Mouse (Mus musculus): ENCODE data around the gene Sowahc. TPM values are rescaled to one million over a fixed set of nuclear protein-coding genes. Genes with fewer than 3 reads are reported as not detected.

The Sowahc gene
- total RNA-seq, 2 experiments from 2014 or later: 1.9 to 2.0 TPM

GRCm38 (mm10) chr10:59253541-59254079 lies 31.9 kb downstream of the Sowahc start:
- DNase-seq: no peak

GRCm38 (mm10) chr10:59256533-59256932 lies 34.8 kb downstream of the Sowahc start:
- DNase-seq: no peak

- no peak for DNase-seq
Observed at GRCm38 (mm10) chr10:59259572-59259971, 37.8 kb downstream of the Sowahc start.

GRCm38 (mm10) chr10:59261603-59262002 lies 39.9 kb downstream of the Sowahc start:
- no peak for DNase-seq

- no peak for DNase-seq
Observed at GRCm38 (mm10) chr10:59262021-59262420, 40.3 kb downstream of the Sowahc start.

- DNase-seq: no peak
Observed at GRCm38 (mm10) chr10:59262979-59263378, 41.2 kb downstream of the Sowahc start.

- DNase-seq: no peak
Observed at GRCm38 (mm10) chr10:59265067-59265466, 43.3 kb downstream of the Sowahc start.

- DNase-seq: no peak
Observed at GRCm38 (mm10) chr10:59265674-59266073, 43.9 kb downstream of the Sowahc start.

- peak; percentile 41 for DNase-seq
Observed at GRCm38 (mm10) chr10:59266097-59266496, 44.3 kb downstream of the Sowahc start.

- DNase-seq: no peak
Observed at GRCm38 (mm10) chr10:59267275-59267674, 45.5 kb downstream of the Sowahc start.

- no peak for DNase-seq
Observed at GRCm38 (mm10) chr10:59268109-59268508, 46.4 kb downstream of the Sowahc start.

- no peak for DNase-seq
Observed at GRCm38 (mm10) chr10:59268754-59269153, 47.0 kb downstream of the Sowahc start.

GRCm38 (mm10) chr10:59275745-59276144 lies 54.0 kb downstream of the Sowahc start:
- no peak for DNase-seq

Other genes starting within 250 kb of the Sowahc start
- gene Sept10, start 106 bp upstream of the Sowahc start, total RNA-seq (2021): 10 to 100 TPM; 45.0 to 52.0 TPM
- gene P4ha1, start 101.3 kb downstream of the Sowahc start, total RNA-seq (2021): 10 to 100 TPM; 21.2 to 25.3 TPM
- gene Gm10273, start 173.7 kb downstream of the Sowahc start, total RNA-seq (2021): 100 to 1,000 TPM; 134 to 144 TPM
- gene Pla2g12b, start 181.7 kb downstream of the Sowahc start, total RNA-seq (2021): under 1 TPM; 0.25 to 0.41 TPM
- gene Oit3, start 219.8 kb downstream of the Sowahc start, total RNA-seq (2021): under 1 TPM; 0.79 to 0.99 TPM

All from heart, postnatal 4 days (tissue).